In genomic region chr2:78048030-78048705, GRCm38 (mm10) we compare ENCODE assay signal across 8 mouse cellular contexts.
DNase-seq lines count a peak whose midpoint lies in the region; ATAC-seq and TF ChIP-seq lines count a peak whose summit lies in the region.

No protein-coding gene starts in this region.

- no peak overlapping the region for H3K9ac ChIP-seq in embryonic facial prominence, embryonic 11.5 days (replicated peaks; ENCODE audit: low read length)
- H3K9ac ChIP-seq in heart, embryonic 13.5 days, result no peak overlapping the region
- no peak overlapping the region for H3K9ac ChIP-seq in liver, postnatal 0 days (replicated peaks)

- no peaks in the 10 kb centered on the region for H3K9me3 ChIP-seq in embryonic facial prominence, embryonic 11.5 days (replicated peaks; ENCODE audit: control insufficient read depth, low read length)
- no peaks in the 10 kb centered on the region for H3K9me3 ChIP-seq in embryonic facial prominence, embryonic 10.5 days
- H3K9me3 ChIP-seq in heart, embryonic 13.5 days, result no peaks in the 10 kb centered on the region
- no peaks in the 10 kb centered on the region for H3K9me3 ChIP-seq in liver, postnatal 0 days (ENCODE audit: low read length)

- peak; percentile 67 for TF ChIP-seq CTCF in liver, postnatal 0 days (IDR thresholded peaks at IDR 0.05; ENCODE audit: low read depth)

- no peak overlapping the region for H3K4me3 ChIP-seq in embryonic facial prominence, embryonic 11.5 days (ENCODE audit: low read depth, low read length)
- no peak overlapping the region for H3K4me3 ChIP-seq in embryonic facial prominence, embryonic 10.5 days
- peak overlapping the region; percentile 42 for H3K4me3 ChIP-seq in heart, embryonic 13.5 days
- H3K4me3 ChIP-seq in liver, postnatal 0 days (ENCODE audit: low read depth, low read length), result no peak overlapping the region

- H3K27me3 ChIP-seq in embryonic facial prominence, embryonic 11.5 days (ENCODE audit: control insufficient read depth, insufficient read depth, low read length), result no peaks in the 10 kb centered on the region
- H3K27me3 ChIP-seq in embryonic facial prominence, embryonic 10.5 days (replicated peaks; ENCODE audit: low read depth, poor library complexity, severe bottlenecking), result no peaks in the 10 kb centered on the region
- no peaks in the 10 kb centered on the region for H3K27me3 ChIP-seq in heart, embryonic 13.5 days (replicated peaks)
- no peaks in the 10 kb centered on the region for H3K27me3 ChIP-seq in liver, postnatal 0 days (ENCODE audit: insufficient read depth, low read length)

- no peak for TF ChIP-seq EP300 in liver, postnatal 0 days (IDR thresholded peaks at IDR 0.05; ENCODE audit: low read depth)

- H3K27ac ChIP-seq in embryonic facial prominence, embryonic 11.5 days (replicated peaks; ENCODE audit: low read depth, low read length), result no peak overlapping the region
- no peak overlapping the region for H3K27ac ChIP-seq in embryonic facial prominence, embryonic 10.5 days (replicated peaks)
- no peak overlapping the region for H3K27ac ChIP-seq in heart, embryonic 13.5 days (replicated peaks)
- H3K27ac ChIP-seq in liver, postnatal 0 days (ENCODE audit: low read depth), result no peak overlapping the region

- DNase-seq in embryonic facial prominence, embryonic 11.5 days (ENCODE audit: low spot score), result peak; percentile 86
- DNase-seq in embryonic facial prominence, embryonic 10.5 days (ENCODE audit: low spot score), result no peak
- peak; percentile 3 for DNase-seq in right cerebral cortex, adult 18-20 months
- DNase-seq in right cerebral cortex, postnatal 25 days, result no peak
- DNase-seq in liver, postnatal 0 days, result no peak
- DNase-seq in telencephalon, adult 2 months (ENCODE audit: low read depth, low spot score), result peak; percentile 67
- no peak for DNase-seq in kidney, adult 8-10 months

- H3K4me1 ChIP-seq in embryonic facial prominence, embryonic 11.5 days (ENCODE audit: control insufficient read depth, insufficient read depth, low read length), result no peaks in the 10 kb centered on the region; the same call in 1 of the 2 replicates
- H3K4me1 ChIP-seq in embryonic facial prominence, embryonic 10.5 days, result peaks cover 10% of the 10 kb centered on the region
- peaks cover 8% of the 10 kb centered on the region for H3K4me1 ChIP-seq in heart, embryonic 13.5 days
- H3K4me1 ChIP-seq in liver, postnatal 0 days (ENCODE audit: insufficient read depth), result peaks cover 3% of the 10 kb centered on the region; the same call in 1 of the 2 replicates

- 45% methylated on average over 11 of the region's 11 CpGs for WGBS in embryonic facial prominence, embryonic 11.5 days
- 51% methylated on average over 11 of the region's 11 CpGs for WGBS in embryonic facial prominence, embryonic 10.5 days
- WGBS in heart, embryonic 13.5 days, result 43% methylated on average over 11 of the region's 11 CpGs
- WGBS in liver, postnatal 0 days (ENCODE audit: insufficient replicate concordance), result 40% methylated on average over 11 of the region's 11 CpGs

- H3K4me2 ChIP-seq in embryonic facial prominence, embryonic 11.5 days (ENCODE audit: low read depth, low read length), result no peak overlapping the region
- H3K4me2 ChIP-seq in heart, embryonic 13.5 days, result peak overlapping the region; percentile 69
- H3K4me2 ChIP-seq in liver, postnatal 0 days (ENCODE audit: low read depth, low read length), result peak overlapping the region; percentile 47

- no peaks in the 10 kb centered on the region for H3K36me3 ChIP-seq in embryonic facial prominence, embryonic 11.5 days (replicated peaks; ENCODE audit: control insufficient read depth, insufficient read depth, low read depth, low read length)
- H3K36me3 ChIP-seq in embryonic facial prominence, embryonic 10.5 days (replicated peaks), result no peaks in the 10 kb centered on the region
- no peaks in the 10 kb centered on the region for H3K36me3 ChIP-seq in heart, embryonic 13.5 days
- H3K36me3 ChIP-seq in liver, postnatal 0 days (replicated peaks; ENCODE audit: insufficient read depth, low read length), result no peaks in the 10 kb centered on the region

- no peak for ATAC-seq in embryonic facial prominence, embryonic 11.5 days (replicated peaks; ENCODE audit: insufficient number of reproducible peaks, low FRiP score, low TSS enrichment, low read depth)
- ATAC-seq in heart, embryonic 13.5 days (ENCODE audit: extremely low read depth, insufficient number of reproducible peaks, low FRiP score, low TSS enrichment), result no peak
- no peak for ATAC-seq in liver, postnatal 0 days

Comparison
In these comparisons a context has a peak if more than half of its experiments do, and no peak if none do; other contexts are left out.
1. DNase-seq: peak in embryonic facial prominence, embryonic 11.5 days (single experiment), right cerebral cortex, adult 18-20 months (single experiment) and telencephalon, adult 2 months (single experiment); none in embryonic facial prominence, embryonic 10.5 days (single experiment), right cerebral cortex, postnatal 25 days (single experiment), liver, postnatal 0 days (single experiment) and kidney, adult 8-10 months (0 of 2).